8 mouse cellular contexts compared by ENCODE assay signal in the genomic region with DNA sequence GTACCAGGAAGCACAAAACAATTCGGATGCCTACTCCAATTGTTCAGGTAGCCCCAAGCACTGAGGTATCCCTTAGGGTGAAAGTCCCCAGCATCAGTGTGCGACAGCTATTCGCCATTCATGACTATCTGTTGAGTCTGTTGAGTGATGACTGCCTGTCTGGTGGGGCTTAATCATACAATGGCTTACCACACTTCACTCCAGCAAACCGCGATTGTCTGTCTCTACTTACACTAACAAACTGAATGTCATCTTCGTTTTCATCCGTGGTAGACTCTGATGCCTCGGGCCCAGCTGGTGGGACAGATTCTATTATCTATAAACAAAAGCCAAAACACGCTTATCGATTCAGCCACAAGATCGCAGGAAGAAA. TPM values are rescaled to one million over a fixed set of nuclear protein-coding genes. Genes with fewer than 3 reads are reported as not detected.
DNase-seq lines count a peak whose midpoint lies in the region; ATAC-seq lines count a peak whose summit lies in the region.

No protein-coding gene starts in this region.

- H3K4me1 ChIP-seq in heart, embryonic 11.5 days (ENCODE audit: control insufficient read depth, insufficient read depth, low read length): peaks cover 10% of the 10 kb centered on the region
- H3K4me1 ChIP-seq in embryonic facial prominence, embryonic 11.5 days (ENCODE audit: control insufficient read depth, insufficient read depth, low read length): no peaks in the 10 kb centered on the region
- H3K4me1 ChIP-seq in midbrain, embryonic 15.5 days: peaks cover 26% of the 10 kb centered on the region

- intact Hi-C loops in gastrocnemius, postnatal 36 days (cut with DNase I): no loop called here

- 8% methylated on average over 11 of the region's 11 CpGs for WGBS in heart, embryonic 11.5 days (ENCODE audit: insufficient replicate concordance)
- 15% methylated on average over 11 of the region's 11 CpGs for WGBS in embryonic facial prominence, embryonic 11.5 days
- WGBS in midbrain, embryonic 15.5 days: 5% methylated on average over 11 of the region's 11 CpGs

- H3K27ac ChIP-seq in heart, embryonic 11.5 days (ENCODE audit: low read depth, low read length): peak overlapping the region; percentile 92
- H3K27ac ChIP-seq in embryonic facial prominence, embryonic 11.5 days (replicated peaks; ENCODE audit: low read depth, low read length): peak overlapping the region; percentile 85; the same call in 1 of the 2 replicates
- H3K27ac ChIP-seq in midbrain, embryonic 15.5 days: peak overlapping the region; percentile 94

- H3K9me3 ChIP-seq in heart, embryonic 11.5 days (replicated peaks; ENCODE audit: control insufficient read depth, low read length): no peaks in the 10 kb centered on the region
- no peaks in the 10 kb centered on the region for H3K9me3 ChIP-seq in embryonic facial prominence, embryonic 11.5 days (replicated peaks; ENCODE audit: control insufficient read depth, low read length)
- H3K9me3 ChIP-seq in midbrain, embryonic 15.5 days: no peaks in the 10 kb centered on the region

- peak overlapping the region; percentile 94 for H3K4me3 ChIP-seq in heart, embryonic 11.5 days (ENCODE audit: low read depth, low read length)
- H3K4me3 ChIP-seq in embryonic facial prominence, embryonic 11.5 days (ENCODE audit: low read depth, low read length): peak overlapping the region; percentile 98
- peak overlapping the region; percentile 86 for H3K4me3 ChIP-seq in midbrain, embryonic 15.5 days

- no peaks in the 10 kb centered on the region for H3K27me3 ChIP-seq in heart, embryonic 11.5 days (ENCODE audit: control insufficient read depth, insufficient read depth, low read length)
- H3K27me3 ChIP-seq in embryonic facial prominence, embryonic 11.5 days (ENCODE audit: control insufficient read depth, insufficient read depth, low read length): no peaks in the 10 kb centered on the region
- no peaks in the 10 kb centered on the region for H3K27me3 ChIP-seq in midbrain, embryonic 15.5 days (replicated peaks)

- H3K36me3 ChIP-seq in heart, embryonic 11.5 days (ENCODE audit: control insufficient read depth, insufficient read depth, low read length): peaks cover 17% of the 10 kb centered on the region
- peaks cover 5% of the 10 kb centered on the region; the same call in 1 of the 2 replicates for H3K36me3 ChIP-seq in embryonic facial prominence, embryonic 11.5 days (replicated peaks; ENCODE audit: control insufficient read depth, insufficient read depth, low read depth, low read length)
- peaks cover 13% of the 10 kb centered on the region; the same call in 1 of the 2 replicates for H3K36me3 ChIP-seq in midbrain, embryonic 15.5 days (replicated peaks)

- peak overlapping the region; percentile 99 for H3K9ac ChIP-seq in heart, embryonic 11.5 days (ENCODE audit: low read depth, low read length)
- peak overlapping the region; percentile 99 for H3K9ac ChIP-seq in embryonic facial prominence, embryonic 11.5 days (replicated peaks; ENCODE audit: low read length)
- peak overlapping the region; percentile 98 for H3K9ac ChIP-seq in midbrain, embryonic 15.5 days

- H3K4me2 ChIP-seq in heart, embryonic 11.5 days: peak overlapping the region; percentile 81
- H3K4me2 ChIP-seq in embryonic facial prominence, embryonic 11.5 days (ENCODE audit: low read depth, low read length): peak overlapping the region; percentile 68
- H3K4me2 ChIP-seq in midbrain, embryonic 15.5 days: peak overlapping the region; percentile 67

- ATAC-seq in heart, embryonic 11.5 days (replicated peaks; ENCODE audit: insufficient number of reproducible peaks, low FRiP score, low TSS enrichment): no peak
- 0 out of 2 replicates have a peak, but pooled peaks have one; percentile 19 for ATAC-seq in embryonic facial prominence, embryonic 11.5 days (replicated peaks; ENCODE audit: insufficient number of reproducible peaks, low FRiP score, low TSS enrichment, low read depth)
- ATAC-seq in midbrain, embryonic 15.5 days (replicated peaks): peak; percentile 14; the same call in 1 of the 2 replicates

- no peak for DNase-seq in heart, adult 9 months (ENCODE audit: low spot score in 2 of 2)
- peak; percentile 17 for DNase-seq in CD4-positive, CD25-positive, alpha-beta regulatory T cell, adult 2 months (ENCODE audit: low read depth, low spot score)
- no peak for DNase-seq in embryonic facial prominence, embryonic 11.5 days (ENCODE audit: low spot score)
- DNase-seq in induced T-regulatory cell, adult 2 months (ENCODE audit: low read depth): peak; percentile 52
- no peak for DNase-seq in ovary, postnatal 10 days (ENCODE audit: low spot score)
- no peak for DNase-seq in gastrocnemius, postnatal 36 days

RNA-seq across cellular contexts. Expression of gene Zfp451, which starts 0.9 kb away (rescaled TPM):
- 20.5 and 26.9 TPM in 2 replicates for polyA plus RNA-seq in heart, embryonic 11.5 days (2014; fragmentation: Nextera tagmentation; extraction: Ambion mirVana)
- 41.7 and 42.8 TPM in 2 replicates for polyA plus RNA-seq in embryonic facial prominence, embryonic 11.5 days (2014; fragmentation: Nextera tagmentation; extraction: Ambion mirVana)
- 43.6 and 48.8 TPM in 2 replicates for polyA plus RNA-seq in midbrain, embryonic 15.5 days (2015; fragmentation: Nextera tagmentation; extraction: Ambion mirVana)
- 10 to 100 TPM in 1 of 2 experiments, 1 to 10 TPM in 1; 7.7 to 10.2 TPM for total RNA-seq in gastrocnemius, postnatal 36 days (2021)

RNA-seq across cellular contexts. Expression of gene Bag2, which starts 55.9 kb away (rescaled TPM):
- 96.4 and 99.9 TPM in 2 replicates for polyA plus RNA-seq in heart, embryonic 11.5 days (2014; fragmentation: Nextera tagmentation; extraction: Ambion mirVana)
- polyA plus RNA-seq in embryonic facial prominence, embryonic 11.5 days (2014; fragmentation: Nextera tagmentation; extraction: Ambion mirVana): 46.7 and 49.6 TPM in 2 replicates
- 22.2 and 23.6 TPM in 2 replicates for polyA plus RNA-seq in midbrain, embryonic 15.5 days (2015; fragmentation: Nextera tagmentation; extraction: Ambion mirVana)
- 10 to 100 TPM; 15.8 to 19.0 TPM for total RNA-seq in gastrocnemius, postnatal 36 days (2021)

Comparison
In these comparisons a context has a peak if more than half of its experiments do, and no peak if none do; other contexts are left out.
1. DNase-seq: peak in CD4-positive, CD25-positive, alpha-beta regulatory T cell, adult 2 months (single experiment) and induced T-regulatory cell, adult 2 months (single experiment); none in heart, adult 9 months (0 of 2), embryonic facial prominence, embryonic 11.5 days (single experiment), ovary, postnatal 10 days (single experiment) and gastrocnemius, postnatal 36 days (0 of 2).
2. Peak in every context shown above with its lines, with median percentiles within 50 percentile points of each other: H3K27ac ChIP-seq, H3K4me2 ChIP-seq, H3K4me3 ChIP-seq and H3K9ac ChIP-seq.